Mouse (Mus musculus): ENCODE results near the gene Hist1h3i.
A peak's percentile ranks its signal among the peaks of the same experiment; 100 is the strongest.

Hist1h3i gene

GRCm38 (mm10) chr13:21734010-21734905 is 48.9 kb downstream of the Hist1h3i start:
- peak; percentile 75 to 85 for DNase-seq (ENCODE audit: low spot score in 2 of 2)

GRCm38 (mm10) chr13:21733466-21733865 is 49.7 kb downstream of the Hist1h3i start:
- no peak for DNase-seq (ENCODE audit: low spot score in 2 of 2)

Data from spleen, postnatal 36 days (tissue).